ENCODE assay signal across 10 mouse cellular contexts in genomic region chr5:139792966-139793337, GRCm38 (mm10). TPM values are rescaled to one million over a fixed set of nuclear protein-coding genes. Genes with fewer than 3 reads are reported as not detected.
DNase-seq lines count a peak whose midpoint lies in the region; ATAC-seq and TF ChIP-seq lines count a peak whose summit lies in the region.
"Had no signal": no experiment of that assay in that cellular context is flagged by ENCODE, and none has a peak within 500 bp of the region (broad histone marks: within the 10 kb centered on the region; RNA-seq: fewer than 3 reads in every experiment).

No protein-coding gene starts in this region.

- peaks cover 80% of the 10 kb centered on the region for H3K4me1 ChIP-seq in erythroblast, embryonic 14.5 days (ENCODE audit: control insufficient read depth)
- peaks cover 49% of the 10 kb centered on the region for H3K4me1 ChIP-seq in lung, adult 2 months (ENCODE audit: control insufficient read depth, insufficient read depth, low read length)
- H3K4me1 ChIP-seq in heart, postnatal 0 days (ENCODE audit: control insufficient read depth, insufficient read depth): peaks cover 56% of the 10 kb centered on the region
- peaks cover 8% of the 10 kb centered on the region; the same call in 1 of the 2 replicates for H3K4me1 ChIP-seq in midbrain, postnatal 0 days (ENCODE audit: insufficient read depth, low read length)

- no peak for TF ChIP-seq EP300 in heart, postnatal 0 days (IDR thresholded peaks at IDR 0.05; ENCODE audit: low read depth)

- TF ChIP-seq CTCF in lung, adult 2 months (IDR thresholded peaks at IDR 0.05; ENCODE audit: insufficient read depth, low read length): no peak
- TF ChIP-seq CTCF in heart, postnatal 0 days (IDR thresholded peaks at IDR 0.05; ENCODE audit: low read depth): no peak
- no peak for TF ChIP-seq CTCF in midbrain, postnatal 0 days (IDR thresholded peaks at IDR 0.05)

- H3K4me2 ChIP-seq in heart, postnatal 0 days (ENCODE audit: low read depth, low read length): peak overlapping the region; percentile 100
- peak overlapping the region; percentile 99; the same call in 1 of the 2 replicates for H3K4me2 ChIP-seq in midbrain, postnatal 0 days (ENCODE audit: low read depth, low read length, poor library complexity, severe bottlenecking)

- no peak for DNase-seq in lung, adult 2 months
- no peak for DNase-seq in lung, postnatal 10 days
- DNase-seq in heart, postnatal 0 days (ENCODE audit: low spot score): no peak
- no peak for DNase-seq in midbrain, postnatal 0 days (ENCODE audit: low spot score)
- no peak for DNase-seq in right cerebral cortex, adult 2 months (ENCODE audit: low spot score in 2 of 2)
- no peak for DNase-seq in adrenal gland, postnatal 25 days

- H3K4me3 ChIP-seq in erythroblast, embryonic 14.5 days (replicated peaks): peak overlapping the region; percentile 88
- H3K4me3 ChIP-seq in lung, adult 2 months (replicated peaks; ENCODE audit: extremely low read depth, low read depth, low read length): peak overlapping the region; percentile 54
- H3K4me3 ChIP-seq in heart, postnatal 0 days (ENCODE audit: low read depth, low read length): peak overlapping the region; percentile 87
- H3K4me3 ChIP-seq in midbrain, postnatal 0 days (ENCODE audit: low read depth, low read length): no peak overlapping the region

- 3% methylated on average over 3 of the region's 3 CpGs for WGBS in lung, adult 2 months
- 3% methylated on average over 3 of the region's 3 CpGs for WGBS in heart, postnatal 0 days
- WGBS in midbrain, postnatal 0 days: 57% methylated on average over 3 of the region's 3 CpGs

- peak overlapping the region; percentile 97 for H3K27ac ChIP-seq in heart, postnatal 0 days (ENCODE audit: low read depth)
- H3K27ac ChIP-seq in midbrain, postnatal 0 days (ENCODE audit: low read depth, low read length): no peak overlapping the region
- H3K27ac ChIP-seq: embryonic facial prominence, embryonic 12.5 days had no signal

- H3K9ac ChIP-seq in heart, postnatal 0 days (replicated peaks; ENCODE audit: low read depth, low read length): peak overlapping the region; percentile 88
- no peak overlapping the region for H3K9ac ChIP-seq in midbrain, postnatal 0 days (replicated peaks; ENCODE audit: low read length, poor library complexity, severe bottlenecking)
- H3K9ac ChIP-seq: embryonic facial prominence, embryonic 12.5 days had no signal

- no peak for ATAC-seq in erythroblast, adult 5-6 weeks (replicated peaks; ENCODE audit: low FRiP score, poor library complexity, severe bottlenecking)
- ATAC-seq in heart, postnatal 0 days (ENCODE audit: insufficient read depth, low read depth): no peak
- ATAC-seq in midbrain, postnatal 0 days (ENCODE audit: low FRiP score): no peak

- no peak for TF ChIP-seq POLR2A in lung, adult 2 months (IDR thresholded peaks at IDR 0.05; ENCODE audit: borderline replicate concordance, extremely low read depth, low read depth, low read length)

- peaks cover 60% of the 10 kb centered on the region for H3K36me3 ChIP-seq in erythroblast, embryonic 14.5 days (ENCODE audit: control insufficient read depth)
- no peaks in the 10 kb centered on the region; the same call in 1 of the 2 replicates for H3K36me3 ChIP-seq in heart, postnatal 0 days (replicated peaks; ENCODE audit: control insufficient read depth, insufficient read depth, low read length)
- no peaks in the 10 kb centered on the region for H3K36me3 ChIP-seq in midbrain, postnatal 0 days (ENCODE audit: insufficient read depth, low read length)
- H3K36me3 ChIP-seq: embryonic facial prominence, embryonic 12.5 days had no signal

- H3K9me3 ChIP-seq in erythroblast, embryonic 14.5 days (ENCODE audit: control insufficient read depth, low read length): no peaks in the 10 kb centered on the region
- no peaks in the 10 kb centered on the region for H3K9me3 ChIP-seq in heart, postnatal 0 days (replicated peaks; ENCODE audit: control insufficient read depth, low read length)
- no peaks in the 10 kb centered on the region for H3K9me3 ChIP-seq in midbrain, postnatal 0 days (ENCODE audit: low read length)
- H3K9me3 ChIP-seq: embryonic facial prominence, embryonic 12.5 days had no signal

- no peaks in the 10 kb centered on the region for H3K27me3 ChIP-seq in erythroblast, embryonic 14.5 days (ENCODE audit: control insufficient read depth)
- H3K27me3 ChIP-seq in heart, postnatal 0 days (ENCODE audit: control insufficient read depth, insufficient read depth, low read length): no peaks in the 10 kb centered on the region
- no peaks in the 10 kb centered on the region for H3K27me3 ChIP-seq in midbrain, postnatal 0 days (ENCODE audit: insufficient read depth, low read length)

RNA-seq across cellular contexts. Expression of gene Mafk, which starts 1.6 kb away (rescaled TPM):
- polyA plus RNA-seq in erythroblast, embryonic 14.5 days (2012): 20.0 and 22.5 TPM in 2 replicates
- total RNA-seq in erythroblast, adult 5-6 weeks (2015; ENCODE audit: low replicate concordance): 72.4 and 83.0 TPM in 2 replicates
- 147 and 218 TPM in 2 replicates for total RNA-seq in erythroblast, adult 5-6 weeks (2017; ENCODE audit: low replicate concordance)
- polyA plus RNA-seq in lung, adult 2 months (2012; rRNA removed): 49.1 and 55.6 TPM in 2 replicates
- 36.8 and 41.2 TPM in 2 replicates for total RNA-seq in heart, postnatal 0 days (2014; rRNA removed; ENCODE audit: low replicate concordance)
- polyA plus RNA-seq in heart, postnatal 0 days (2015; fragmentation: Nextera tagmentation; extraction: Ambion mirVana): 15.6 and 16.7 TPM in 2 replicates
- total RNA-seq in midbrain, postnatal 0 days (2014; rRNA removed): 15.2 and 17.8 TPM in 2 replicates
- 8.7 and 9.3 TPM in 2 replicates for polyA plus RNA-seq in midbrain, postnatal 0 days (2015; fragmentation: Nextera tagmentation; extraction: Ambion mirVana)
- total RNA-seq in adrenal gland, postnatal 25 days (2021): 29.6 and 30.6 TPM in 2 replicates

RNA-seq across cellular contexts. Expression of gene Ints1, which starts 17.5 kb away (rescaled TPM):
- 12.9 and 18.1 TPM in 2 replicates for polyA plus RNA-seq in erythroblast, embryonic 14.5 days (2012)
- 21.3 and 30.7 TPM in 2 replicates for total RNA-seq in erythroblast, adult 5-6 weeks (2015; ENCODE audit: low replicate concordance)
- 10.9 and 28.0 TPM in 2 replicates for total RNA-seq in erythroblast, adult 5-6 weeks (2017; ENCODE audit: low replicate concordance)
- polyA plus RNA-seq in lung, adult 2 months (2012; rRNA removed): 51.0 and 56.4 TPM in 2 replicates
- total RNA-seq in heart, postnatal 0 days (2014; rRNA removed; ENCODE audit: low replicate concordance): 61.7 and 92.0 TPM in 2 replicates
- 9.8 and 10.6 TPM in 2 replicates for polyA plus RNA-seq in heart, postnatal 0 days (2015; fragmentation: Nextera tagmentation; extraction: Ambion mirVana)
- 129 and 130 TPM in 2 replicates for total RNA-seq in midbrain, postnatal 0 days (2014; rRNA removed)
- polyA plus RNA-seq in midbrain, postnatal 0 days (2015; fragmentation: Nextera tagmentation; extraction: Ambion mirVana): 27.1 and 29.1 TPM in 2 replicates
- 61.3 and 61.9 TPM in 2 replicates for total RNA-seq in adrenal gland, postnatal 25 days (2021)

RNA-seq across cellular contexts. Expression of gene Tmem184a, which starts 26.8 kb away (rescaled TPM):
- polyA plus RNA-seq in erythroblast, embryonic 14.5 days (2012): 36.6 and 77.7 TPM in 2 replicates
- not detected in 2 replicates for total RNA-seq in erythroblast, adult 5-6 weeks (2015; ENCODE audit: low replicate concordance)
- 0.14 TPM in 1 of 2 replicates, not detected in the other for total RNA-seq in erythroblast, adult 5-6 weeks (2017; ENCODE audit: low replicate concordance)
- 53.9 and 61.2 TPM in 2 replicates for polyA plus RNA-seq in lung, adult 2 months (2012; rRNA removed)
- total RNA-seq in heart, postnatal 0 days (2014; rRNA removed; ENCODE audit: low replicate concordance): 0.31 and 9.3 TPM in 2 replicates
- polyA plus RNA-seq in heart, postnatal 0 days (2015; fragmentation: Nextera tagmentation; extraction: Ambion mirVana): 0.10 and 0.29 TPM in 2 replicates
- total RNA-seq in midbrain, postnatal 0 days (2014; rRNA removed): 0.05 TPM in 1 of 2 replicates, not detected in the other
- 0.16 and 0.29 TPM in 2 replicates for polyA plus RNA-seq in midbrain, postnatal 0 days (2015; fragmentation: Nextera tagmentation; extraction: Ambion mirVana)
- total RNA-seq in adrenal gland, postnatal 25 days (2021): not detected in 2 replicates

RNA-seq across cellular contexts. Expression of gene Gm26938, which starts 33.3 kb away (rescaled TPM):
- not detected in 2 replicates for polyA plus RNA-seq in erythroblast, embryonic 14.5 days (2012)
- total RNA-seq in erythroblast, adult 5-6 weeks (2015; ENCODE audit: low replicate concordance): not detected in 2 replicates
- total RNA-seq in erythroblast, adult 5-6 weeks (2017; ENCODE audit: low replicate concordance): not detected in 2 replicates
- polyA plus RNA-seq in lung, adult 2 months (2012; rRNA removed): not detected in 2 replicates
- not detected in 2 replicates for total RNA-seq in heart, postnatal 0 days (2014; rRNA removed; ENCODE audit: low replicate concordance)
- not detected in 2 replicates for polyA plus RNA-seq in heart, postnatal 0 days (2015; fragmentation: Nextera tagmentation; extraction: Ambion mirVana)
- 1.3 TPM in 1 of 2 replicates, not detected in the other for total RNA-seq in midbrain, postnatal 0 days (2014; rRNA removed)
- polyA plus RNA-seq in midbrain, postnatal 0 days (2015; fragmentation: Nextera tagmentation; extraction: Ambion mirVana): not detected in 2 replicates
- not detected in 2 replicates for total RNA-seq in adrenal gland, postnatal 25 days (2021)
- total RNA-seq: layer of hippocampus, postnatal 10 days had no signal
- polyA plus RNA-seq: embryonic facial prominence, embryonic 12.5 days had no signal

RNA-seq across cellular contexts. Expression of gene Psmg3, which starts 33.7 kb away (rescaled TPM):
- 2.7 TPM in 2 replicates for polyA plus RNA-seq in erythroblast, embryonic 14.5 days (2012)
- 4.0 and 6.0 TPM in 2 replicates for total RNA-seq in erythroblast, adult 5-6 weeks (2015; ENCODE audit: low replicate concordance)
- total RNA-seq in erythroblast, adult 5-6 weeks (2017; ENCODE audit: low replicate concordance): 4.3 and 6.1 TPM in 2 replicates
- 23.6 and 24.4 TPM in 2 replicates for polyA plus RNA-seq in lung, adult 2 months (2012; rRNA removed)
- 20.1 and 43.2 TPM in 2 replicates for total RNA-seq in heart, postnatal 0 days (2014; rRNA removed; ENCODE audit: low replicate concordance)
- 33.9 and 34.3 TPM in 2 replicates for polyA plus RNA-seq in heart, postnatal 0 days (2015; fragmentation: Nextera tagmentation; extraction: Ambion mirVana)
- 20.4 and 28.7 TPM in 2 replicates for total RNA-seq in midbrain, postnatal 0 days (2014; rRNA removed)
- polyA plus RNA-seq in midbrain, postnatal 0 days (2015; fragmentation: Nextera tagmentation; extraction: Ambion mirVana): 61.0 and 65.9 TPM in 2 replicates
- 21.3 and 23.1 TPM in 2 replicates for total RNA-seq in adrenal gland, postnatal 25 days (2021)
